Mouse (Mus musculus) mesoderm, embryonic 11.5 days (tissue): ENCODE data around the gene Cks1b.

Source experiments
- DNase-seq: peaks from one replicate; pipeline ENCODE4 v3.0.0-alpha.2; 2012; ENCODE audit warnings: low read depth, low spot score

The Cks1b gene

GRCm38 (mm10) chr3:89395806-89396653 is 22.2 kb downstream of the Cks1b start:
- DNase-seq = peak; percentile 83

GRCm38 (mm10) chr3:89395419-89395805 is 22.8 kb downstream of the Cks1b start:
- no peak for DNase-seq

GRCm38 (mm10) chr3:89394894-89395256 is 23.3 kb downstream of the Cks1b start:
- DNase-seq = peak; percentile 90

GRCm38 (mm10) chr3:89394006-89394893 is 23.9 kb downstream of the Cks1b start, which contains the start of gene Zbtb7b:
Zbtb7b (minus strand) TSS chr3:89394776.
- peak; percentile 68 for DNase-seq

- DNase-seq = peak; percentile 96
These were observed 24.6 kb downstream of the Cks1b start for GRCm38 (mm10) chr3:89393605-89394004.

- DNase-seq = no peak
These were observed 25.3 kb downstream of the Cks1b start for GRCm38 (mm10) chr3:89392871-89393311.

- DNase-seq = peak; percentile 34
These were observed 26.3 kb downstream of the Cks1b start for GRCm38 (mm10) chr3:89391663-89392511.

- DNase-seq = no peak
These were observed 27.2 kb downstream of the Cks1b start for GRCm38 (mm10) chr3:89390699-89391662.

- no peak for DNase-seq
These were observed 28.1 kb downstream of the Cks1b start for GRCm38 (mm10) chr3:89390111-89390515.

- no peak for DNase-seq
These were observed 29.1 kb downstream of the Cks1b start for GRCm38 (mm10) chr3:89388901-89389740.

GRCm38 (mm10) chr3:89388134-89388881 is 29.9 kb downstream of the Cks1b start:
- no peak for DNase-seq

GRCm38 (mm10) chr3:89387632-89388031 is 30.6 kb downstream of the Cks1b start:
- DNase-seq = no peak

GRCm38 (mm10) chr3:89386438-89387420 is 31.5 kb downstream of the Cks1b start:
- no peak for DNase-seq

- DNase-seq = no peak
These were observed 32.7 kb downstream of the Cks1b start for GRCm38 (mm10) chr3:89385451-89385850.

GRCm38 (mm10) chr3:89384331-89385076 is 33.7 kb downstream of the Cks1b start:
- DNase-seq = no peak

GRCm38 (mm10) chr3:89383651-89384255 is 34.4 kb downstream of the Cks1b start:
- no peak for DNase-seq
